Mouse (Mus musculus) left cerebral cortex, adult 18-20 months (tissue): ENCODE measurements at regions not wholly inside any gene's neighbourhood (a gene's known extent, or its start where the extent isn't known, plus 50 kb on each side); places are given as distances from the start of the nearest gene placed in this dataset.

Experiments
- DNase-seq, 2 experiments: peaks; one replicate each; pipeline ENCODE4 v3.0.0; 2021 to 2022; ENCODE audit warnings: low spot score in 2 of 2, mixed read lengths in 1 of 2

DNA sequence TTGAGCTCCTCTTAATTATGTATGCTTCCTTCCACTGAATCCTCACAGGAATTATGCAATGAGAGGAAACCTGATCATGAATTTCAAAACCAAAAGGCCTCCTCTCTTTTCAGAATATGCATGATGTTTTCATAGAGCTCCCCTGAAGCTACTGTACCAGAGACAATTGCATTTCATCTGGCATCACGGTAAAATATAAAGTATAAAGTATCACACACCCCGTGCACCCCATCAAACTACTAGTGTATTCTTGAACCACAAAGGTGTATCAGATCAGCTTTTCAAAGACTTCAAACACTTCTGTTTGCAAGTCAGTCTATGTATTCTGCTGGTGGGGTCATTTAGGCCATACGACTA, 144.4 kb upstream of the Cxadr start:
- no peak for DNase-seq

DNA sequence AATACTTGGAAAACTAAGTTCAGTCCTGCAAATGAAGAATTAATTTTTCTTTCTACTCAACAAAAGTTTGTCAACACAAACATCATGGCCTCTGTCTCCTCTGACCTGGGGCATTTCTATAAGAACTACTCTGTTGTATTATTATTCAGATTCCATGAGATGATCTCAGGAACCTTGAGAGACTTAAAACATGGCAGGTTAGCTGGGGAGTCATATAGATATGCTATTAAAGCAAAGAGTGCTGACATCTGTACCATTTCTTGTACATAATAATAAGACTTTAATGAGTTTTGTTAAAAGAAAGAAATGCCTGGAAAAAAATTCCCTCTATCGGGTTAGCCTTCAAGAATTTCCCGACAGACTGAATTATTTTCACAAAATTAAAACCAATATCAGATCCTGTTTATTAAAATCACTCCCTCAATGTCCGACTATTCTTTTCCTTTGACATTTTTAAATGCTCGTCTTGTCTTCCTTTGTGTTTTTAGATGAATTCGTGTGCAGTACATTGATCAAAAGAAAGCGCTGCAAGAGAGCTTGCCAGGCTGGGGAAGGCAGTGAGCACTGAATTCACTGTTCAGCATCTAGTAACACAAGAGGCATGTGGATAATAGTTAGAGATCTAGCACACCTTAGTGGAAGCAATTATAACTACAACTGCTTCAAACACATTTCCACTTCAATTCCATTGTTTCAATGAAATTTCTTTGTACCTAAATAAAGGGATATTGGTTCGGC, 145.0 kb upstream of the Cxadr start:
- DNase-seq, result peak; percentile 29 to 33

- DNase-seq, result no peak
These were observed 147.2 kb upstream of the Cxadr start for GRCm38 (mm10) chr16:78153899-78154605.

DNA sequence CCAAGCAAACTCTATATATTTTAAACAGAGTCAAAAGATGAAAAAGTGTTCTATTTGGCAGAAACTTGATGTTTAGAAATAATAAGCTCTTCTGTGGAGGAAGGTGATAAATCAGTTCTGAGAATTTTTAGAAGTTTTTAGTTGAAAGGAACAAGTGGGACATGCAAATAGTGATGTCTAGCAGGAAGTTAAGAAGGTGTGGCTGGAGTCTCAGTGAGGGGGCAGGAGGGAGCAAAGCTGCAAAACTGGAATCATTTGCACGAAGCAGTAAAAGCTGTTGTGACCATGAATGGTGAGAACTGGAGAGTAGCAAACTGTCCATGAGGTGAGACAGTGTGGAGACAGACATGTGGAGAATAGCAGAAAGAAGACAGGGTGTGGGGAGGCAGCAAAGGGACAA, 157.1 kb upstream of the Cxadr start:
- peak in 1 of 2 experiments; percentile 29 for DNase-seq

GRCm38 (mm10) chr16:78135501-78135900, 165.8 kb upstream of the Cxadr start:
- DNase-seq, result no peak

DNA sequence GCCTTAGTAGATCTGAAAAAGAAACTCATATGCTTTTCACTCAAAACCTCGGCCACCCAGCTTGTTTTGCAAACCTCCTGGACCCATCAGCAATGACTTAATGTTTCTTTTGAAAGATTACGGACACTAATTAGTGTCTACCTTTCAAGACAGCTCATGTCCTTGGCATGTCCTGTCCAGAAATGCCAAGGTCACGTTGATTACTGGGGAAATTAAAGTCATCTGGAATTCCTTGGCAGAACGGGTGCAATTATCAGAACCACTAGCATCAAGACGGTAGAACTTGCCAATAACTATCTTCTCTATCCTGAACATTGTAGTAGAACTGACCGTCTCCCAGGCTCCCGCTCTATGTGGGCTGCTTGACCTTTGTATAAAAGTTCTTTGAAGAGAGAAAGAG, 166.8 kb upstream of the Cxadr start:
- no peak for DNase-seq

DNA sequence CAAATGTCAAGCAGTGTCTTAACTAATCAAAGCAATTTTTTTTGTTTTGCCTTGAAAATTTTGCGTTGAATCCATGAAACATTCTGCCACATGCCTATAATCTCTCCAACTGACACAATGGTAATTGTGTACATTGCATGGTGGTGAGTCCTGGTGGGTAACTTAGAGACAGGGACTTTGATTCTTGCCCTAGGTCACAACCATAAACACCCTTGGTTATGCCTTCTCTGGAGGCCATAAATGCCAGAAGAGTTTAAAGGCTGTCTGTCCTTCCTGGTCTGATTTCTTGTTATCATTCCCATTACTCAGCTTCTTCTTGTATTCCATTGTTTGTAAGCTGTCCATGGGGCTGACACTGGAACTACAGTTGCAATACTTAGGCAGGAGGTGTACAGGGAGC, 179.6 kb upstream of the Cxadr start:
- DNase-seq, result no peak

GRCm38 (mm10) chr16:78120346-78120899, 180.9 kb upstream of the Cxadr start:
- no peak for DNase-seq

- DNase-seq, result peak in 1 of 2 experiments; percentile 16
These were observed 197.0 kb upstream of the Cxadr start for GRCm38 (mm10) chr16:78104246-78104645.

DNA sequence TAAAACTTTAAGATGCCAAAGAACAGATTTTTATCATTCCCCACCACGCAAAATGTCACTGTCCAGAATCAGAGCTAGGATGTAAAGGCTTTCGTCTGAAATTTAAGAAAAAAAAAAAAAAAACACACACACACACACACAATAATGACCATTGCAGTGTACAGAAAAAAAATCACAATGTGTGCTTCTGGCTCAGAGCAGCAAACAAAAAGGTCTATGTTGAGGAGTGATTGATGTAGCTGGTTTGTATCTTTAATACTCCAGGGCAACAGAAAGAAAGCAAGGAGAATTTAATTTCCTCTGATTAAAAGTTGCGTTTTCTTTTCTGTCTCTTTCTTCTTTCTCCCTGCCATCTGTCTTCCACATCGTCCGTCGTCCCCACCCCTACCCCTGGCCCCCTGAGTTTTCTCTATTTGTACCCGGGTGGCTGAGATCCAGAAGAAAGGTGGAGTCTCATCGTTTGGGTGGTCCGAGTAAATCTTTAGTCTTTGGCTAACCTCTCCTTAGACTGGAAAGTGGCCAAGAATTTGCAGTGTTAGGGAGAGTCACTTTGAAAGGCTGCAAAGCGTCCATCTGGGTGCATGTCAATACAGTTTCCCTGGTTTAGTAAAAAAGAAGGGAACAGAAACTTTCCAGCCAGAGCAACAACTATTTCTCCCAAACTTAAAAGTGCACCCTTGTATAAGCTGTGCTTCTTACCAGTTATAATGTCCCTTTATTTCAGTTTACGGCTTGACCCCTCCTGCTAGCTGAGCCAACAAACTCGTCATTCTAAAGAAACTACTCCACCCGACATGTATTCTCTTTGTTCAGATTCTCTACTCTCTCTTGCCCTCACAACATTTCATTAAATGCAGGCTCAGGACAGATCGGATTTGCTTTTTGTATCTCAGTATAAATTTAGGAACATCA, 199.6 kb upstream of the Cxadr start:
- DNase-seq, result no peak

DNA sequence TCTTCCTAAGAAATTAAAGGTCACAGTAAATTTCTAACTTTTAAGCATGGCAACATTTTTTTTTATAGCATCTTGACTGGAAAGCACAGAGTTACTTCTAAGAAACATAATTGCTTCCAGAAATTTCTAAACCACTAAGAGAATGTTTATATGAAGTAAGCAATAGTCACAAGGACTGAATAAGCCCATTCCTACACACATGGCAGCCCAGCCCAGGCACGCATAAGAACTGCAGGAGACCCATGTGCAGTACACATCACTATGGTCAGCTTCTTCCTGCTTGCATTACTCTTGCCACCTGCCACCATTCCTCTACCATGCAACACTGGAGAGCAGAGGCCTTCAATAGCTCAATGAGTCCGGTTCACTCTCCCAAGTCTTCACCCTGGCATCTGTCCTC, 201.4 kb upstream of the Cxadr start:
- DNase-seq, result no peak

DNA sequence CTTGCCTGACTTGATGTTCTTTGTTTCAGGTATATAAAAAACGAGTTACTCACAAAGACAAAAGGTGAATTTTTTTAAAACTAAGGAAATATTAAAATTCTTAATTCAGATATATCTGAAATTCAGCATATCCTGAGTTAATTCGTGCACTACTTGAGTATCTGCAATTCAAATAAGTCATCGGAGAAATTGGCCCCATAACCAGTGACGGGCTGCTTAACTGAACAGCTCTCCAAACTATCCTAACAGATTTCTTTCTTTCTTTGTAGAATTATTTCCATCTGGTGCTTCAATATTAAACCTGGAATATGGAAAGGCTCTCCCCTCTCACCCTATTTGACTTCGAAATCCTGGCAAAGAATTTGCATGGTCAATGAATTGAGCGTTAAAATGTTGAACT, 202.2 kb upstream of the Cxadr start:
- no peak for DNase-seq

GRCm38 (mm10) chr16:78098555-78098954, 202.7 kb upstream of the Cxadr start:
- no peak for DNase-seq

DNA sequence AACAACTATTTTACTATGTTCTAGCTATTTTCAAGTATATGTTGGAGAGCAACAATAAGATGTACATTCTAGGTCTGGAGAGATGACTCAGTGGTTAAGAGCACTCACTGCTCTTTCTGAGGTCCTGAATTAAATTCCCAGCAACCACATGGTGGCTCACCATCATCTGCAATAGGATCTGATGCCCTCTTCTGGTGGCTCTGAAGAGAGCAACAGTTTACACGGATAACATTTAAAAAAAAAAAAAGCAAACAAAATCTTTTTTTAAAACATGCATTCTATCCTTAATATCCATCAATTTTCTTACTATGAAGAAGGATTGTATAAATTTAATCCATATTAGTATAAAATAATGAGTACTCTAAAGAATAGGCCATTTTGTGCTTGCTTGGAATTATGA, 204.7 kb upstream of the Cxadr start:
- no peak for DNase-seq

GRCm38 (mm10) chr16:78090155-78090554, 211.1 kb upstream of the Cxadr start:
- no peak for DNase-seq

DNA sequence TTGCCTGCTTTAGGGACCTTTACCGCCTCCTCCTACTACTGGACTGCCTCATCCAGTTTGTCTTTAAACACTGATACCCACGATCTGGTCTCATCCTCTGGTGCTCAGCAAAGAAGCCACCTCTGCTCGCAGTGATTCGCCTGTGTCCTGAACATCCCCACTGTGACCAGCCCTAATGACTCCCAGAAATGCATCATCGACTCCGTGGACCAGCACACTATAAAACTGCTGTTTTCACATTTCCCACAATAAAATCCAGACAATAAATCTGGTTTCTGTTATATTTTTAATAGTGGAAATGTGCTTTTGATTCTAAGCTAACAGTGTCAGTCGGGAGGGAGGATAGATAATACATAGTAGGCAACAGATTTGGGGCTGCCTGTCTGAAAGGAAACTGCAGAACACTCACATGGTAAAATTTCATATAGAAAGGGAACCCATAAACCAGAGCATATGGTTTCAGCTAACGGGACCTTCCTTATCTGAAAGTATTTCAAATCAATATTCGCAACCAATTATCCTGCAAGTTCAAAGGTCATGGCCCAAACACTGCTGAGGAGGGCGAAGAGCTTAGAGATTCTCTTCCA, 233.7 kb upstream of the Cxadr start:
- no peak for DNase-seq

DNA sequence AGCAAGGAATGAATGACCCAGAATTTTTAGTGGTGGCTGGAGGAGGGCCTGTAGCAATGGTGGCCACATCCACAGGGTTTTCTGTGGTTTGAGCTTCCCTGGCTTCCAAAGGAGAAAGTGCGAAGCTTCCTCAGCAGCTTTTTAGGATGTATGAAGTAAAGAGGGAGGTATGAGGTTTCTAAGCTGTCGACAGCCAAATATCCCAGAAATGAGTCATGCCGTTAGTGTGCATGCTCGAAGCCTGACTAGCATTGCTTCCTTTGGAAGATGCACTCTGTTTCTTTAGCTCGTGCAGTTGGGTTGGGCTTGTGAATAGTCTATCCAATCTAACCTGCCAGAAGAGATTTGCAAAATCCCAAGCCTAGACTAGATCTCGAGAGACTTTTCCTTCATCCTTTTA, 240.8 kb upstream of the Cxadr start:
- no peak for DNase-seq

GRCm38 (mm10) chr16:78057549-78057948, 243.7 kb upstream of the Cxadr start:
- no peak for DNase-seq

- DNase-seq, result no peak
These were observed 249.2 kb upstream of the Cxadr start for GRCm38 (mm10) chr16:78052133-78052532.

DNA sequence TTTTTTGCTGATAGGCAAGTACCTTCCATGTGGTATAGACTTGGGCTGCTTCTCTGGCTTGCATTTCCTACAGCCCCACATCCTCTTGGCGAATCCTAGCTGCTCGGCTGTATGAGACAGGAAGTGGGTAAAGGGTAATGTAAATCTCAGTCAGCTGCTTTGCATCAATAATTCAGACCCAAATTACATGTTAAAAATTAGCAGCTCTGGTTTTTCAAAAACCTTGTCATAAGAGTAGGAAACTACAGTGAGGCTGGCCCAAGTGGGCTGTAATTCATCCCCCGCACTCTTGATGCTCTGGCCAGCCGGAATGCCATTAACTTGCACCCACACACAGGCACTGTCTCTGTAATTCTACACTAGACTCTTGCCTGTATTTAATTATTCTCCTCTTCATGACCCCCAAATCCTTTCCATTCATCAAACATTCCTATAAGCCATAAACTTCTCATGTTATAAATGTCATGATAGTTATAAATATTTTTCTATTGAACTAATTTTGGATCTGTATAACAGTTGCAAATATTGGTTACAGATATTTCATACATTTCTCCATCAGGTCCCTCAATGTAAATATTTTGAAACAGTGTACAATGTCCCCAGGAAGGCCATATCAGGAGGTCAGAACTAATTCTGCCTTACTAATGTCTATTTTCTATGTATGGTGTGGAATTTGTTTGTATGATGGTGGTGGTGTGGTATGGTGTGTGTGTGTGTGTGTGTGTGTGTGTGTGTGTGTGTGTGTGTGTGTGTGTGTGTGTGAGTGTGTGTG, 261.0 kb upstream of the Cxadr start:
- no peak for DNase-seq
